Comparison of ENCODE assay signal across 14 mouse cellular contexts in genomic region chr10:117775401-117776144, GRCm38 (mm10).
"Had no signal": no experiment of that assay in that cellular context is flagged by ENCODE, and none has a peak within 500 bp of the region (broad histone marks: within the 10 kb centered on the region; RNA-seq: fewer than 3 reads in every experiment).

No protein-coding gene starts in this region.

- ATAC-seq: midbrain, embryonic 16.5 days had no signal

- H3K4me3 ChIP-seq: kidney, embryonic 15.5 days; left cerebral cortex, adult 2 months; limb, embryonic 15.5 days; lung, embryonic 15.5 days; midbrain, embryonic 12.5 days; neural tube, embryonic 13.5 days had no signal

- H3K9ac ChIP-seq: kidney, embryonic 15.5 days; limb, embryonic 15.5 days; lung, embryonic 15.5 days; midbrain, embryonic 12.5 days; neural tube, embryonic 13.5 days had no signal

- H3K4me1 ChIP-seq: kidney, embryonic 15.5 days; limb, embryonic 15.5 days; lung, embryonic 15.5 days; midbrain, embryonic 12.5 days; neural tube, embryonic 13.5 days had no signal

- H3K27ac ChIP-seq: kidney, embryonic 15.5 days; left cerebral cortex, adult 2 months; limb, embryonic 15.5 days; lung, embryonic 15.5 days; macrophage; midbrain, embryonic 12.5 days; neural tube, embryonic 13.5 days had no signal

- H3K4me2 ChIP-seq: kidney, embryonic 15.5 days; limb, embryonic 15.5 days; lung, embryonic 15.5 days; midbrain, embryonic 12.5 days; neural tube, embryonic 13.5 days had no signal

- H3K9me3 ChIP-seq: kidney, embryonic 15.5 days; limb, embryonic 15.5 days; lung, embryonic 15.5 days; midbrain, embryonic 12.5 days; neural tube, embryonic 13.5 days had no signal

- DNase-seq: kidney, postnatal 14 days; lung, postnatal 14 days; retina, postnatal 1 day; right cerebral cortex, postnatal 4 days; spleen, adult 18-20 months; thymus, postnatal 36 days had no signal

- H3K27me3 ChIP-seq: kidney, embryonic 15.5 days; limb, embryonic 15.5 days; lung, embryonic 15.5 days; midbrain, embryonic 12.5 days; neural tube, embryonic 13.5 days had no signal
